Mouse (Mus musculus) megakaryocyte progenitor cell, adult 5-6 weeks (primary cell): Measurements from ENCODE around the gene Slc38a5. TPM values are rescaled to one million over a fixed set of nuclear protein-coding genes. Genes with fewer than 3 reads are reported as not detected.

Experiments
- ATAC-seq: replicated peaks from 2 replicates; pipeline ENCODE4 v1.8.0; 2016; ENCODE audit warnings: mild to moderate bottlenecking, moderate TSS enrichment, inconsistent platforms; ENCODE audit not compliant: poor library complexity
- total RNA-seq, 2 experiments: library from RNA; stranded (forward) in 1 of 2; stranded (reverse) in 1 of 2; fragments of 157-497, 149-512 nt in 1 of 2; fragments of 200-1000 nt in 1 of 2; gene quantifications; 2 replicates each; pipeline versions ENCODE4 v1.2.3 to v1.2.4; 2015 to 2017

Slc38a5 gene
- total RNA-seq, 2 experiments from 2014 or later, result 3.2 to 12.0 TPM

DNA sequence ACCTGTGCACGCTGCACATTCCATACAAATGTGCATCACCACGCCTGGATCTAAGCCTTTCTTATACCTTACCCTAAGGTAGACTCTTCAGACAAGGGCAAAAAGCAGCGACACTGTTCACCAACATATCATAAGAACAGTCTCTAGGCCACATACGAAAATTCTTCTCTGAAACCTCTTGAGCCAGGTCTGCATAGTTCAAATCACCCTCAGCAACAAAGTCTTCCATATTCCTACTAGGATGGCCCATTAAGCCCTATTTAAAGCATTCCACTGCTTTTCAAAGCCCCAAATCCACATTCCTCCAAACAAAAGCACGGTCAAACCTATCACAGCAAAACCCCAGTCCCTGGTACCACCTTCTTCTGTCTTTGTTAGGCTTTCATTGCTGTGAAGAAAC lies 17.7 kb downstream of the Slc38a5 start:
- ATAC-seq, result no peak

- ATAC-seq, result no peak
Measured at GRCm38 (mm10) chrX:8309302-8309701, 38.4 kb downstream of the Slc38a5 start.

DNA sequence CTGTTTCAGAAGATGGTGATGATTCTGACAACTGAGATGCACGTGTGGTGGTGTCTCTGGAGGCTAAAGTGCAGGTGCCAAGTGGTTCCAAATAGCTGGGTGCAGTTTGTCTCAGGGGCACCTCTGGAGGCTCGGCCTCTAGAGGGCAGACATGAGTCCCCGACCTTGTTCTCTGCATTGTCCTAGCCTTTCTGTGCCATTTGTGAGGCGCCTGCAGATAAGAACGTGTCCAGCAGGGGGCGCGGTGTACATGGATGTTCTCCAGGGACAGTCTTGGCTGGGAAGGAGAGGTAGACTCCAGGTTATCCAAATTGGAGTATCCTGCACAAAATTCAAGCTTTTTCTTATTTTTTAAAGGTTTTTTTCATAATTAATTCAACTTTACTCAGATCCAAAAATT lies 44.0 kb downstream of the Slc38a5 start:
- peak; percentile 68 for ATAC-seq

DNA sequence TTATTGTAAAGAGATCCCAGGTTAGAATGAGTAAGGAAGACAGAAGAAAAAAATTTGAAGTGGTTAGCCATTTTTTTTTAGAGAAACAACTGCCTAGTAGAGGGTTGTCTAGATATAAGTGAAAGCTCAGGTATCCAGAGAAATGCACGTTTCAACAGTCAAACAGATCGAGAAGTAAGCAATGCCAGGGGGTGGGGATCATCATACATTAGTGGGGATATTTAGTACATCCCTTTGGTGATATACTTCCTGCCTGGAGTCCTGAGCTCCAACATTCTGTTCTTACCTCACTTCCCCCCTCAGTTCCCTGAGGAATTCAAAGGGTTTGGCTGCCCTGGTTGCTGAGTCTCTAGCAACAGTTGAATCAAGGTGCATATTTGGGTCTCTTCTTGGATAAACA lies 56.2 kb downstream of the Slc38a5 start, which contains the start of gene Ssxb10:
TSS of gene Ssxb10 (plus strand) at position 301 of the 400 bp plus-strand sequence.
- ATAC-seq, result no peak

Other genes with a start within 250 kb of the Slc38a5 start
- gene Suv39h1, start 196.4 kb upstream of the Slc38a5 start, total RNA-seq (2015), result 53.5 and 64.6 TPM in 2 replicates
- gene Suv39h1, start 196.4 kb upstream of the Slc38a5 start, total RNA-seq (2017), result 79.2 and 81.6 TPM in 2 replicates
- gene Was, start 180.6 kb upstream of the Slc38a5 start, total RNA-seq (2015), result 73.0 and 75.7 TPM in 2 replicates
- 98.9 and 103 TPM in 2 replicates for gene Was, start 180.6 kb upstream of the Slc38a5 start, total RNA-seq (2017)
- gene Wdr13, start 138.2 kb upstream of the Slc38a5 start, total RNA-seq (2015), result 11.9 and 14.4 TPM in 2 replicates
- 16.3 and 25.5 TPM in 2 replicates for gene Wdr13, start 138.2 kb upstream of the Slc38a5 start, total RNA-seq (2017)
- gene Rbm3, start 125.3 kb upstream of the Slc38a5 start, total RNA-seq (2015), result 1,002 and 1,150 TPM in 2 replicates
- 1,310 and 1,340 TPM in 2 replicates for gene Rbm3, start 125.3 kb upstream of the Slc38a5 start, total RNA-seq (2017)
- gene Tbc1d25, start 95.0 kb upstream of the Slc38a5 start, total RNA-seq (2015), result 9.8 and 13.9 TPM in 2 replicates
- gene Tbc1d25, start 95.0 kb upstream of the Slc38a5 start, total RNA-seq (2017), result 5.5 and 5.8 TPM in 2 replicates
- 53.5 and 55.4 TPM in 2 replicates for gene Ebp, start 77.6 kb upstream of the Slc38a5 start, total RNA-seq (2015)
- gene Ebp, start 77.6 kb upstream of the Slc38a5 start, total RNA-seq (2017), result 81.8 and 96.9 TPM in 2 replicates
- gene Porcn, start 64.6 kb upstream of the Slc38a5 start, total RNA-seq (2015), result 0.32 and 0.49 TPM in 2 replicates
- gene Porcn, start 64.6 kb upstream of the Slc38a5 start, total RNA-seq (2017), result not detected in 2 replicates
- 28.1 and 36.6 TPM in 2 replicates for gene Ftsj1, start 18.7 kb upstream of the Slc38a5 start, total RNA-seq (2015)
- 23.7 and 25.1 TPM in 2 replicates for gene Ftsj1, start 18.7 kb upstream of the Slc38a5 start, total RNA-seq (2017)
- 0.59 TPM in 1 of 2 replicates, not detected in the other for gene Ssxb10, start 56.3 kb downstream of the Slc38a5 start, total RNA-seq (2015)
- not detected in 2 replicates for gene Ssxb10, start 56.3 kb downstream of the Slc38a5 start, total RNA-seq (2017)
- gene Ssxb9, start 95.8 kb downstream of the Slc38a5 start, total RNA-seq (2015), result not detected in 2 replicates
- not detected in 2 replicates for gene Ssxb9, start 95.8 kb downstream of the Slc38a5 start, total RNA-seq (2017)
- not detected in 2 replicates for gene Ssxb1, start 142.2 kb downstream of the Slc38a5 start, total RNA-seq (2015)
- gene Ssxb1, start 142.2 kb downstream of the Slc38a5 start, total RNA-seq (2017), result not detected in 2 replicates
- not detected in 2 replicates for gene Ssxb2, start 190.6 kb downstream of the Slc38a5 start, total RNA-seq (2015)
- gene Ssxb2, start 190.6 kb downstream of the Slc38a5 start, total RNA-seq (2017), result not detected in 2 replicates